Mouse (Mus musculus) adrenal gland, adult (tissue): ENCODE measurements at regions not wholly inside any gene's neighbourhood (a gene's known extent, or its start where the extent isn't known, plus 50 kb on each side); places are given as distances from the start of the nearest gene placed in this dataset.
A peak's percentile ranks its signal among the peaks of the same experiment; 100 is the strongest.

Source experiments
- DNase-seq, 2 experiments: peaks; one replicate each; pipeline ENCODE4 v3.0.0; 2022 to 2023; ENCODE audit warnings: low spot score in 1 of 2; ENCODE audit not compliant: inconsistent age in 2 of 2

GRCm38 (mm10) chr15:62659096-62659495 is 1185.9 kb downstream of the Gsdmc2 start:
- peak in 1 of 2 experiments; percentile 90 for DNase-seq

GRCm38 (mm10) chr15:62658695-62659094 is 1186.3 kb downstream of the Gsdmc2 start:
- DNase-seq = no peak

GRCm38 (mm10) chr15:62646476-62647168 is 1198.4 kb downstream of the Gsdmc2 start:
- DNase-seq = peak in 1 of 2 experiments; percentile 36

GRCm38 (mm10) chr15:62644744-62645143 is 1200.2 kb downstream of the Gsdmc2 start:
- DNase-seq = peak in 1 of 2 experiments; percentile 61

GRCm38 (mm10) chr15:62644296-62644695 is 1200.7 kb downstream of the Gsdmc2 start:
- no peak for DNase-seq

GRCm38 (mm10) chr15:62641051-62641710 is 1203.8 kb downstream of the Gsdmc2 start:
- DNase-seq = no peak

GRCm38 (mm10) chr15:62625406-62625805 is 1219.6 kb downstream of the Gsdmc2 start:
- DNase-seq = no peak

GRCm38 (mm10) chr15:62616042-62616441 is 1228.9 kb downstream of the Gsdmc2 start:
- DNase-seq = no peak

- DNase-seq = no peak
These were observed 1248.2 kb downstream of the Gsdmc2 start for GRCm38 (mm10) chr15:62596735-62597134.

- DNase-seq = no peak
These were observed 1256.4 kb downstream of the Gsdmc2 start for GRCm38 (mm10) chr15:62588580-62588979.

- DNase-seq = no peak
These were observed 1266.2 kb downstream of the Gsdmc2 start for GRCm38 (mm10) chr15:62578788-62579187.

- DNase-seq = peak; percentile 55 to 91
These were observed 1269.2 kb downstream of the Gsdmc2 start for GRCm38 (mm10) chr15:62575791-62576190.

GRCm38 (mm10) chr15:62571803-62572202 is 1273.2 kb downstream of the Gsdmc2 start:
- peak; percentile 28 to 67 for DNase-seq

- DNase-seq = peak; percentile 66 to 87
These were observed 1275.9 kb downstream of the Gsdmc2 start for GRCm38 (mm10) chr15:62568788-62569713.

GRCm38 (mm10) chr15:62567431-62567830 is 1277.5 kb downstream of the Gsdmc2 start:
- DNase-seq = no peak

GRCm38 (mm10) chr15:62566106-62566511 is 1278.9 kb downstream of the Gsdmc2 start:
- peak in 1 of 2 experiments; percentile 52 for DNase-seq

GRCm38 (mm10) chr15:62533233-62533632 is 1311.7 kb downstream of the Gsdmc2 start:
- peak in 1 of 2 experiments; percentile 74 for DNase-seq

- DNase-seq = peak in 1 of 2 experiments; percentile 45
These were observed 1316.0 kb downstream of the Gsdmc2 start for GRCm38 (mm10) chr15:62528975-62529374.

- no peak for DNase-seq
These were observed 1320.3 kb downstream of the Gsdmc2 start for GRCm38 (mm10) chr15:62524628-62525027.

GRCm38 (mm10) chr15:62524135-62524534 is 1320.8 kb downstream of the Gsdmc2 start:
- DNase-seq = no peak

GRCm38 (mm10) chr15:62513462-62513861 is 1331.5 kb downstream of the Gsdmc2 start:
- DNase-seq = no peak
